Mouse (Mus musculus) ovary, adult 2 months (tissue): ENCODE measurements around the gene Stx12. TPM values are rescaled to one million over a fixed set of nuclear protein-coding genes. Genes with fewer than 3 reads are reported as not detected.

ENCODE experiments used
- polyA plus RNA-seq: library from polyadenylated mRNA; depleted of rRNA; stranded (reverse); fragments of >200 nt; gene quantifications from 2 replicates; pipeline ENCODE4 v1.2.3, GENCODE M21; 2012; rRNA removed

Stx12 gene
- 14.7 and 15.3 TPM in 2 replicates for polyA plus RNA-seq

DNA sequence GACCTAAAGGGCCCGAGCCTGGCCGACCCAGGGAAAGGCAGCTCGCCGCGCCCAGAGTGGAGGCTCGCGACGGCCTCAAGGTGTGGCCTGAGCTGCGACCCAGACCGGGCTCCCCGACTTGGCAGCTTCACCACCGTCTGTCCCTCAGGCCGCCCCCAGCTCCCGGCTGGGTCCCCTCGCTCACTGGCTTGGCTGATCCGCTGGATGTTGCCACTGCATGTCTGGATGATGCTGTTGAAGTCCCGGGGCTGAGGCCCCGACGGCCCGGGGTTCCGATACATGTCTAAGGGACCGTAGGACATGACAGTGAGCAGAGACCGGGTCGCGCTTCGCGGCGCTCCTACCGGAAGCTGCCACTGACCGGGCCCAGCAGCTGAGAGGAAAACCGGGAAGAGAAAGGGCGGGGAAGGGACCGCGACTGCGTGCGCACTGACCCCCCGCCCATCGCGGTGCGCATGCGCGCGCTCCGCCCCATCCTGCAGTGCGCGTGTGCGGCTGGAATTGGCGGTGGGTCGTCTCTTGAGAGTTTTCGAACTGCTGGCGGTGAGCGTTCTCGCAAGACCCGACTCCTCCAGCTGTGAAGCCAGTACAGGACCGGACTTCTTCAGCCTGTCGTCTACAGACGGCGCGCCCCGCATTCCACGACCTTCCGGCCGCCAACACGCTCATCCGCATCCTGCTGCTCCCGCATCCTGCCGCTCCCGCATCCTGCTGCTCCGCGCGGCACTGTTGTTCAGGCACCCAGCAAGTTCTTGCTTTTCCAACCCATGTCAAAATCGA is at the start of gene Stx12:
Gene Stx12 (minus strand): TSS at position 446 of the 780 bp plus-strand sequence.

DNA sequence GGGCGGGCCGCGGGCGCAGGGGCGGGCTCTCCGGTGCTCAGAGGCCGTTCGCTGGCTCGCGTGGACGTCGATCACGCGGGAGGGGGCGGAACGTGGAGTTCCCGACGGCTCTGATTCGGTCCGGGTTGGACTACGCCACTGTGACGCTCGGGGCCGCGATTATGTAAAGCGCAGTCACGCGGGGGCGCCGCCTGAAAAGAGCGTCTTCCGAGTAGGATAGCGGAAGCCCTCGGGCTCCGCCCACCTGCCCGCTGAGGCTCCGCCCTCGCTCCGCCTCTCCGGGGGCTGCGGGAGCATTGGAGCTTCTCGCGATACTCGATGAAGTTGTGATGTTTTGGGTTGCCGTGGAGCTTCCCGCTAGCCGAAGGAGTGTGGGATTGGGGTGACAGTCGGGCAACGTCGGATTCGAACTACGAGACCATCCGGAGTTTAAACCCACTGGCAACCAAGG is 38.3 kb upstream of the Stx12 start, which contains the start of gene Fam76a:
Gene Fam76a (minus strand): TSS at position 1 of the 451 bp plus-strand sequence.

DNA sequence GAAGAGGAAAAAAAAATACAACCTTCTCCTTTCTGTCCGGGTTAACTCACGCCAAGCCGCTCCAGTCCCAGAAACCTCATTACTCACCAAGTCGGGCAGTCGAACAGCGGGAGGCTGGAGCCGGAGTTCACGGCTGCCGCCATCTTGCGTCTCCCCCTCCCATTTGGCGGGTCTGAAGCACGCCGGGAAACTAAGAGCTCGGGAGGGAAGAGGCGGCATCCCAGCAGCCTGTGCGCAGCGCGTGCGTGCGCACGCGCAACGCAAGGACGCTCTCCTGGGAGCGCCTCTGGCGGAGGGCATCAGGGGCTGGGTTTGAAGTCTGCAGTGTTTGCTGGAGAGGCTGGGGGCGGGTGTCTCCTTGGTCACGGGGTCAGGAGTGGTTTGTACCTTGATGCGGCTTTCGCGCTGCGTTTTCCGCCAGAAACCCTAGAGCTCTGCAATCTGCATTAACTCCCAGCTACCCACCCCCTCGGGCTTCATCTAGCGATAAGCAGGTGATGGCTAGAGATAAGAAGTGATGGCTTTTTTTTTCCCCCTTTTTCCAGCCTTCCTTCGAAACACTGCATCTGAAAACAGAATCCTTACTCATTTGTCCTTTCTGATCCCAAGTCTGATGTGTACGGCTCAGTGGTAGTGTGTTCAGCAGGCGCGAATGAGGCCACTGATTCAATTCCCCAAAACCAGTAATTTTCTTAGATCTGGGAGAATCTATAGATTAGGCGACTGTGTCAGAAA is 41.2 kb downstream of the Stx12 start, which contains the start of gene Ppp1r8:
Gene Ppp1r8 (minus strand): TSS at position 200 of the 735 bp plus-strand sequence.

Other genes starting within 250 kb of the Stx12 start
- 23.4 and 51.3 TPM in 2 replicates for gene Eya3, start 245.5 kb downstream of the Stx12 start, polyA plus RNA-seq
- 12.8 and 13.8 TPM in 2 replicates for gene Xkr8, start 152.0 kb downstream of the Stx12 start, polyA plus RNA-seq
- 50.0 and 79.8 TPM in 2 replicates for gene Smpdl3b, start 127.3 kb downstream of the Stx12 start, polyA plus RNA-seq
- 16.6 and 22.2 TPM in 2 replicates for gene Rpa2, start 116.2 kb downstream of the Stx12 start, polyA plus RNA-seq
- gene Themis2, start 88.1 kb downstream of the Stx12 start, polyA plus RNA-seq: 4.1 and 4.5 TPM in 2 replicates
- gene Ppp1r8, start 41.3 kb downstream of the Stx12 start, polyA plus RNA-seq: 28.8 and 38.3 TPM in 2 replicates
- 11.4 and 14.2 TPM in 2 replicates for gene Fam76a, start 38.0 kb upstream of the Stx12 start, polyA plus RNA-seq
- 1.9 and 2.1 TPM in 2 replicates for gene Fgr, start 89.6 kb upstream of the Stx12 start, polyA plus RNA-seq
- gene Ahdc1, start 126.8 kb upstream of the Stx12 start, polyA plus RNA-seq: 61.3 and 61.6 TPM in 2 replicates
- 60.3 and 80.2 TPM in 2 replicates for gene Wasf2, start 246.0 kb upstream of the Stx12 start, polyA plus RNA-seq